Mouse (Mus musculus) heart, postnatal 0 days (tissue): Measurements from ENCODE around the gene Syce1. TPM values are rescaled to one million over a fixed set of nuclear protein-coding genes. Genes with fewer than 3 reads are reported as not detected.
A peak's percentile ranks its signal among the peaks of the same experiment; 100 is the strongest.

Experiments used
- ATAC-seq: fragments of 200-750 bp; cut with Nextera tagmentation; 2 replicates; pipeline ENCODE4 v1.8.0; 2017; ENCODE audit warnings: low read depth, moderate number of reproducible peaks, moderate library complexity; ENCODE audit not compliant: insufficient read depth
- DNase-seq: peaks from one replicate; pipeline ENCODE4 v3.0.0-alpha.2; 2016; ENCODE audit warnings: low spot score
- H3K27ac ChIP-seq: fragments of 300-500 bp; sonication (generic); 2 replicates; pipeline ENCODE4 v1.5.1; 2014; ENCODE audit warnings: low read depth, mild to moderate bottlenecking
- H3K27me3 ChIP-seq: fragments of 300-500 bp; sonication (generic); 2 replicates; pipeline ENCODE4 v1.6.1; 2014; ENCODE audit warnings: low read length, mixed read lengths; ENCODE audit not compliant: control insufficient read depth, insufficient read depth
- H3K36me3 ChIP-seq: fragments of 300-500 bp; sonication (generic); replicated peaks from 2 replicates; pipeline ENCODE4 v1.6.1; 2014; ENCODE audit warnings: low read length, mixed read lengths; ENCODE audit not compliant: control insufficient read depth, insufficient read depth
- H3K4me1 ChIP-seq: fragments of 300-500 bp; sonication (generic); 2 replicates; pipeline ENCODE4 v1.6.1; 2014; ENCODE audit warnings: antibody characterized with exemption; ENCODE audit not compliant: control insufficient read depth, insufficient read depth
- H3K4me2 ChIP-seq: fragments of 300-500 bp; sonication (generic); 2 replicates; pipeline ENCODE4 v1.6.1; 2014; ENCODE audit warnings: low read depth, mild to moderate bottlenecking, low read length, moderate library complexity
- H3K4me3 ChIP-seq: fragments of 300-500 bp; sonication (generic); 2 replicates; pipeline ENCODE4 v1.5.1; 2014; ENCODE audit warnings: low read depth, low read length
- H3K9ac ChIP-seq: fragments of 300-500 bp; sonication (generic); replicated peaks from 2 replicates; pipeline ENCODE4 v1.6.1; 2014; ENCODE audit warnings: low read depth, low read length, mixed read lengths
- H3K9me3 ChIP-seq: fragments of 300-500 bp; sonication (generic); replicated peaks from 2 replicates; pipeline ENCODE4 v1.6.1; 2016; ENCODE audit warnings: low read length; ENCODE audit not compliant: control insufficient read depth
- CTCF ChIP-seq: IDR thresholded peaks from 2 replicates; pipeline ENCODE4 v1.5.1; 2016; ENCODE audit warnings: antibody characterized with exemption, control low read depth, low read depth
- EP300 ChIP-seq: IDR thresholded peaks from 2 replicates; pipeline ENCODE4 v1.6.1; 2016; ENCODE audit warnings: antibody characterized with exemption, low read depth
- WGBS: fragments of 180-500 bp; shearing (Covaris S2); extraction: QIAGEN DNeasy Blood & Tissue Kit; methylation state at CpG from one replicate; pipeline ENCODE4 v1.1.7; 2014; 5-methylcytosine and 5-hydroxymethylcytosine counted together
- polyA plus RNA-seq: library from polyadenylated mRNA; unstranded; fragments of >200 nt; fragmentation: Nextera tagmentation; extraction: Ambion mirVana; gene quantifications from 2 replicates; pipeline ENCODE4 v1.2.1, GENCODE M21; 2015
- total RNA-seq: library from RNA; depleted of rRNA; stranded (reverse); fragments of >200 nt; gene quantifications from 2 replicates; pipeline ENCODE4 v1.2.3, GENCODE M21; 2014; ENCODE audit warnings: low replicate concordance

Gene Syce1
- total and polyA plus RNA-seq, 2 experiments from 2014 or later = 0.18 TPM; not detected in 1

- DNase-seq = no peak
- 57% methylated on average over 6 of the region's 6 CpGs for WGBS
Observed at GRCm38 (mm10) chr7:140831447-140831846, 43.8 kb upstream of the Syce1 start.

GRCm38 (mm10) chr7:140828171-140828881 lies 40.7 kb upstream of the Syce1 start:
- H3K27me3 ChIP-seq = 0 out of 2 replicates have a peak, but pooled peaks cover 4% of the 10 kb centered on the region
- peak; percentile 26 for DNase-seq
- no peaks in the 10 kb centered on the region for H3K36me3 ChIP-seq
- TF ChIP-seq EP300 (no peak), CTCF (peak; percentile 63)
- no peak overlapping the region for H3K9ac ChIP-seq
- H3K4me2 ChIP-seq = peak overlapping the region; percentile 23; the same call in 1 of the 2 replicates
- no peak overlapping the region for H3K27ac ChIP-seq
- ATAC-seq = peak; percentile 58; the same call in 1 of the 2 replicates
- no peaks in the 10 kb centered on the region for H3K9me3 ChIP-seq
- H3K4me1 ChIP-seq = no peaks in the 10 kb centered on the region
- 19% methylated on average over 8 of the region's 8 CpGs for WGBS
- H3K4me3 ChIP-seq = no peak overlapping the region

More at GRCm38 (mm10) chr7:140831447-140831846, 43.8 kb upstream of the Syce1 start:
- no peak for ATAC-seq
- Histone ChIP-seq H3K36me3 (no peaks in the 10 kb centered on the region), H3K27ac (no peak overlapping the region), H3K4me2 (no peak overlapping the region), H3K27me3 (0 out of 2 replicates have a peak, but pooled peaks cover 4% of the 10 kb centered on the region), H3K9ac (no peak overlapping the region), H3K9me3 (no peaks in the 10 kb centered on the region), H3K4me1 (no peaks in the 10 kb centered on the region), H3K4me3 (no peak overlapping the region)
- TF ChIP-seq EP300 (no peak), CTCF (no peak)

GRCm38 (mm10) chr7:140822731-140823130 lies 35.1 kb upstream of the Syce1 start:
- TF ChIP-seq CTCF (no peak), EP300 (no peak)
- peaks cover 10% of the 10 kb centered on the region; the same call in 1 of the 2 replicates for H3K4me1 ChIP-seq
- no peak overlapping the region for H3K4me3 ChIP-seq
- 88% methylated on average over 4 of the region's 4 CpGs for WGBS
- no peak overlapping the region for H3K27ac ChIP-seq
- no peaks in the 10 kb centered on the region for H3K9me3 ChIP-seq
- ATAC-seq (no peak), DNase-seq (no peak)
- no peak overlapping the region for H3K9ac ChIP-seq
- no peaks in the 10 kb centered on the region for H3K36me3 ChIP-seq
- no peaks in the 10 kb centered on the region for H3K27me3 ChIP-seq
- no peak overlapping the region for H3K4me2 ChIP-seq

GRCm38 (mm10) chr7:140821653-140822329 lies 34.1 kb upstream of the Syce1 start, which contains the start of gene Zfp941:
TSS of gene Zfp941 (minus strand) at chr7:140822178.
- H3K27ac ChIP-seq = no peak within 1 kb of the TSS
- no peaks in the 10 kb centered on the region for H3K27me3 ChIP-seq
- peak; percentile 31 for DNase-seq
- H3K9me3 ChIP-seq = no peaks in the 10 kb centered on the region
- 2% methylated on average over 21 of the region's 21 CpGs for WGBS
- no peak for TF ChIP-seq CTCF
- no peak for TF ChIP-seq EP300
- no peaks in the 10 kb centered on the region for H3K36me3 ChIP-seq
- peak within 1 kb of the TSS; percentile 81 for H3K4me2 ChIP-seq
- peak within 1 kb of the TSS; percentile 49 for H3K4me3 ChIP-seq
- H3K4me1 ChIP-seq = peaks cover 10% of the 10 kb centered on the region; the same call in 1 of the 2 replicates
- peak; percentile 86 for ATAC-seq
- peak within 1 kb of the TSS; percentile 46 for H3K9ac ChIP-seq

DNA sequence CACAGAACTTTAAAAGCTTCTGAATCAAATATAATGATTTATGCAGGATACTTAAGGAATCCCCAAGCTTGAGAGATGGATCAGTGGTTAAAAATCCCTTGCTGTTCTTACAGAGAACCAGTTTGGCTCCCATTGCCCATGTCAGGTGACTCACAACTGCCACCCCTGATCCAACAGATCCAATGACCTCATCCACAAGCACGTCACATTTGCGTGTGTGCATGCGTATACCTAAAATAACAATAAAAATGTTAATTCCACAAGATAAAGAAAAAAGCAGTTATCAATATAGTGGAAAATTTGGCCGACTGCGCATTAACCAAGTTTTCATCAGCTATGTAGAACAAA lies 33.6 kb upstream of the Syce1 start:
- Histone ChIP-seq H3K27me3 (no peaks in the 10 kb centered on the region), H3K9ac (0 out of 2 replicates have a peak overlapping the region, but pooled peaks have one; percentile 46), H3K4me1 (peaks cover 10% of the 10 kb centered on the region; the same call in 1 of the 2 replicates), H3K9me3 (no peaks in the 10 kb centered on the region), H3K36me3 (no peaks in the 10 kb centered on the region), H3K27ac (no peak overlapping the region), H3K4me2 (peak overlapping the region; percentile 81), H3K4me3 (peak overlapping the region; percentile 49)
- no peak for ATAC-seq
- 49% methylated on average over 5 of the region's 5 CpGs for WGBS
- DNase-seq = no peak
- no peak for TF ChIP-seq EP300
- no peak for TF ChIP-seq CTCF
